Mouse (Mus musculus): ENCODE results near the gene Rcan2. TPM values are rescaled to one million over a fixed set of nuclear protein-coding genes. Genes with fewer than 3 reads are reported as not detected.
A peak's percentile ranks its signal among the peaks of the same experiment; 100 is the strongest.

Rcan2 gene
- polyA plus RNA-seq, 1 experiment from 2014 or later: 2.0 TPM

DNA sequence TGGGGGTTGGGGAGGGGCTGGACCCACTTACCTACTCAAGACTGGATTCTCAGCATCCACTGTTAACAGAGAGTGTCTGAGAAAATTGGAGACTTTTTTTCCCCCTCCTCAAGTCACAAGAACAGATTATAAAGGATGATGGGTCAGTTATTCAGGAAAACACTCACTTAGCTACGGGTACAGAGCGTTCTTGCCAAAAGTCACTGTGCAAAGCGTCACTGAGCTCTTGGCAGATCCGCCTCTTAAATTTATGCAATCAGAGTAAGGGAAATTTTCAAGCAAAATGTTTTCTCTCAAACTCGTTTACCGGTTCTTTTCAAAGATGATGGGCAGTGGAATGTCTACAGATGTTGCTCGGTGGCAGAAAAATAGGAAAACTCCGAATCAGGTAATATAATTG, 241.7 kb downstream of the Rcan2 start:
- no peak overlapping the region for H3K27ac ChIP-seq
- H3K36me3 ChIP-seq: no peaks in the 10 kb centered on the region
- no peak overlapping the region for H3K9ac ChIP-seq (replicated peaks)
- ATAC-seq (ENCODE audit: insufficient number of reproducible peaks, insufficient read depth, low FRiP score, low TSS enrichment, low read depth): no peak
- no peaks in the 10 kb centered on the region for H3K4me1 ChIP-seq (replicated peaks)
- peaks cover 1% of the 10 kb centered on the region; the same call in 1 of the 2 replicates for H3K9me3 ChIP-seq
- no peaks in the 10 kb centered on the region for H3K27me3 ChIP-seq
- WGBS: 90% methylated on average over 8 of the region's 8 CpGs
- no peak overlapping the region for H3K4me2 ChIP-seq
- H3K4me3 ChIP-seq (replicated peaks): no peak overlapping the region

GRCm38 (mm10) chr17:44053427-44053826, 252.3 kb downstream of the Rcan2 start:
- Histone ChIP-seq H3K9me3 (no peaks in the 10 kb centered on the region), H3K9ac (replicated peaks) (no peak overlapping the region), H3K27me3 (no peaks in the 10 kb centered on the region), H3K4me1 (replicated peaks) (no peaks in the 10 kb centered on the region), H3K4me2 (no peak overlapping the region), H3K36me3 (no peaks in the 10 kb centered on the region), H3K4me3 (replicated peaks) (no peak overlapping the region), H3K27ac (no peak overlapping the region)
- no peak for ATAC-seq (ENCODE audit: insufficient number of reproducible peaks, insufficient read depth, low FRiP score, low TSS enrichment, low read depth)
- WGBS: 75% methylated on average over 4 of the region's 4 CpGs

DNA sequence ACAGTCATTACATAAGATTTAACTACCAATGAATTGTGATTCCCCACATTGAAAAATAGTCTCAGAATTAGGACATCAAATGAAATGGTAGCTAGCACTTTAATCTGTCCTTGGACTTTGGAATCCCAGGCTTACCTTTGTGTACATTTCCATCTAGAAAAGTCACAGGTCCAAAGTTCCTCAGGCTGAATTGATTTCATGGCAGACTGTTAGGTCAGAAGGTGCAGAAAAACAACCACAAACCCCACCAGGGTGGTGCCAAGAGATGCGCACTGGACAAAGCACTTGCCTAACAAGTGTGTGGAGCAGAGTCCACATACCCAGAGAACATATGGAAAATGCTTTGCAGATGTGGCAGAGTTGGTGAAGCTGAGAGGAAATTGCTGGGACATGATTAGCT, 256.0 kb downstream of the Rcan2 start:
- H3K9ac ChIP-seq (replicated peaks): no peak overlapping the region
- no peaks in the 10 kb centered on the region for H3K9me3 ChIP-seq
- 84% methylated on average over 1 of the region's 1 CpGs for WGBS
- H3K4me1 ChIP-seq (replicated peaks): peaks cover 14% of the 10 kb centered on the region
- no peaks in the 10 kb centered on the region for H3K27me3 ChIP-seq
- no peak overlapping the region for H3K4me2 ChIP-seq
- H3K36me3 ChIP-seq: no peaks in the 10 kb centered on the region
- no peak overlapping the region for H3K4me3 ChIP-seq (replicated peaks)
- no peak for ATAC-seq (ENCODE audit: insufficient number of reproducible peaks, insufficient read depth, low FRiP score, low TSS enrichment, low read depth)
- H3K27ac ChIP-seq: no peak overlapping the region

DNA sequence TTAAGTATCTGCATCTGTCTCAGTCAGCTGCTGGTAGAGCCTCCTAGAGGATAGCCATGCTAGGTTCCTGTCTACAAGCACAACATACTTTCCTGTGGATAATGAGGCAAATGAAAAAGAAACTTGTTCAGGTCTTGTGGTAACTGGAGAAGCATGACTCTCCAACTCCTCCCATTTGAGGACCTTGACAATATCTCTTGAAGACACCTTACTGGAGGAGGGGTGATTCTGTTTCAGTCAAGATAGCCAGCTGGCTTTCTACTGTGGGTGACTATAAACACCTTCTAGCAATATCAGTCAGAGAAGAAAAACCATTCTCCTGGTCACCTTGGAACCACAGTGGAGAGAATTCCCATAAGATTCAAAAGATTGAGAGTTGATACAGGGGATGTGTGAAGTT, 257.0 kb downstream of the Rcan2 start:
- H3K27ac ChIP-seq: no peak overlapping the region
- no peaks in the 10 kb centered on the region for H3K9me3 ChIP-seq
- no peak overlapping the region for H3K4me2 ChIP-seq
- H3K4me3 ChIP-seq (replicated peaks): no peak overlapping the region
- H3K36me3 ChIP-seq: no peaks in the 10 kb centered on the region
- no peak overlapping the region for H3K9ac ChIP-seq (replicated peaks)
- no peaks in the 10 kb centered on the region for H3K27me3 ChIP-seq
- H3K4me1 ChIP-seq (replicated peaks): peaks cover 18% of the 10 kb centered on the region
- ATAC-seq (ENCODE audit: insufficient number of reproducible peaks, insufficient read depth, low FRiP score, low TSS enrichment, low read depth): no peak

DNA sequence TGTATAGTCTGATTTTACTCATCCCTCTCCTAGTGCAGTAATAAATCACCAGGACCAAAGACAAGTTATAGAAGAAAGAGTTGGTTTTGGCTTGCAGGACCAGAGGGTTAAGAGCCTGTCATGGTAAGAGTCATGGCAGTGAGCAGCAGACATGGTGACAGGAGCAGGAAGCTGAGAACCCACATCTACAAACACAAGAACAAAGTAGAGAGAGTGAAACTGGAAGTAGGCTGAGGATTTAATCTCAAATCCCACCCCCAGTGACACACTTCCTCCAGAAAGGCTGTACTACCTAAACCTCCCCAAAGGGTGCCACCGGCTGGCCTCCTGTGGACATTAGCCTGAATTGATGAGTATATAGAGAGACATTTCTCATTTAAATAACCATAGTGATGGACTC, 259.6 kb downstream of the Rcan2 start:
- no peaks in the 10 kb centered on the region for H3K36me3 ChIP-seq
- whole genome bisulfite sequencing: 86% methylated on average over 1 of the region's 1 CpGs
- H3K27me3 ChIP-seq: no peaks in the 10 kb centered on the region
- no peak for ATAC-seq (ENCODE audit: insufficient number of reproducible peaks, insufficient read depth, low FRiP score, low TSS enrichment, low read depth)
- no peak overlapping the region for H3K4me2 ChIP-seq
- H3K9ac ChIP-seq (replicated peaks): no peak overlapping the region
- H3K4me3 ChIP-seq (replicated peaks): no peak overlapping the region
- H3K4me1 ChIP-seq (replicated peaks): peaks cover 18% of the 10 kb centered on the region
- 0 out of 2 replicates have a peak overlapping the region, but pooled peaks have one; percentile 31 for H3K27ac ChIP-seq
- no peaks in the 10 kb centered on the region for H3K9me3 ChIP-seq

DNA sequence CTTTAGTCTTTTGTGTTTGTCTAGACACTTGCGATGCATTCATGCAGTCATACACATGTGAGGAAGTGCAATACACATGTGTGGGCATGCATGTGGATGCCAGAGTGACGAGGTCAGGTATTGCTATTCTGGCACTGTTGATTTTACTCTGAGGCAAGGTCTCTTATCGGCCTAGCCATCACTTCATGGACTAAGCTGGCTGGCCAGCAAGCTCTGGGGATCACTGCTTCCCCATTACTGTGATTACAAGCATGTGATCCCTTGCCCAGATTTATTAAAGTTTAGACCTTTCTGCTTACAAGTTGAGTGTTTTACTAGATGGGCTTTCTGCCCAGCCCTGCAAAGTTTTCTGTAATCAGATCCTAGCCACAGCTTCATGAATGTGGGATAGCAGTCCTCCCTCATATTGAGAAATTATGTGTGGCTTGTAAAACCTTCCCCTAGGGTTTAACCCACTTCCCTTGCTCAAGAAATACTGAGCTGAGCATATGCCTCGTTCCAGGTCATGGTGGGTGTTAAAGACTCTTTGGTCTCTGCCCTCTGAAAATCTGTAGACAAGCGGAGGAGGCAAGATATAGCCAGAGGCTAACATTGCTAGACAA, 260.2 kb downstream of the Rcan2 start:
- Histone ChIP-seq H3K4me1 (replicated peaks) (peaks cover 18% of the 10 kb centered on the region), H3K9me3 (no peaks in the 10 kb centered on the region; the same call in 1 of the 2 replicates), H3K9ac (replicated peaks) (no peak overlapping the region), H3K27ac (peak overlapping the region; percentile 41; the same call in 1 of the 2 replicates), H3K4me3 (replicated peaks) (no peak overlapping the region), H3K27me3 (no peaks in the 10 kb centered on the region), H3K36me3 (no peaks in the 10 kb centered on the region), H3K4me2 (no peak overlapping the region)
- peak; percentile 71 for ATAC-seq (ENCODE audit: insufficient number of reproducible peaks, insufficient read depth, low FRiP score, low TSS enrichment, low read depth)
- 49% methylated on average over 5 of the region's 5 CpGs for WGBS

- H3K27ac ChIP-seq: no peak overlapping the region
- no peak overlapping the region for H3K9ac ChIP-seq (replicated peaks)
- no peaks in the 10 kb centered on the region for H3K27me3 ChIP-seq
- no peaks in the 10 kb centered on the region for H3K4me1 ChIP-seq (replicated peaks)
- ATAC-seq (ENCODE audit: insufficient number of reproducible peaks, insufficient read depth, low FRiP score, low TSS enrichment, low read depth): no peak
- H3K36me3 ChIP-seq: no peaks in the 10 kb centered on the region
- 73% methylated on average over 6 of the region's 6 CpGs for WGBS
- H3K9me3 ChIP-seq: no peaks in the 10 kb centered on the region; the same call in 1 of the 2 replicates
- no peak overlapping the region for H3K4me3 ChIP-seq (replicated peaks)
- H3K4me2 ChIP-seq: no peak overlapping the region
Observed at GRCm38 (mm10) chr17:44068876-44069275, 267.7 kb downstream of the Rcan2 start.

GRCm38 (mm10) chr17:44071680-44072079, 270.5 kb downstream of the Rcan2 start:
- ATAC-seq (ENCODE audit: insufficient number of reproducible peaks, insufficient read depth, low FRiP score, low TSS enrichment, low read depth): no peak
- Histone ChIP-seq H3K4me1 (replicated peaks) (no peaks in the 10 kb centered on the region), H3K9me3 (no peaks in the 10 kb centered on the region), H3K27me3 (no peaks in the 10 kb centered on the region), H3K9ac (replicated peaks) (no peak overlapping the region), H3K4me2 (no peak overlapping the region), H3K4me3 (replicated peaks) (no peak overlapping the region), H3K27ac (no peak overlapping the region), H3K36me3 (no peaks in the 10 kb centered on the region)

GRCm38 (mm10) chr17:44075601-44076000, 274.4 kb downstream of the Rcan2 start:
- ATAC-seq (ENCODE audit: insufficient number of reproducible peaks, insufficient read depth, low FRiP score, low TSS enrichment, low read depth): no peak
- 84% methylated on average over 3 of the region's 3 CpGs for WGBS
- Histone ChIP-seq H3K27ac (no peak overlapping the region), H3K4me1 (replicated peaks) (no peaks in the 10 kb centered on the region), H3K4me3 (replicated peaks) (no peak overlapping the region), H3K27me3 (no peaks in the 10 kb centered on the region), H3K9ac (replicated peaks) (no peak overlapping the region), H3K4me2 (no peak overlapping the region), H3K36me3 (no peaks in the 10 kb centered on the region), H3K9me3 (no peaks in the 10 kb centered on the region)

- Histone ChIP-seq H3K36me3 (0 out of 2 replicates have a peak, but pooled peaks cover 3% of the 10 kb centered on the region), H3K4me3 (replicated peaks) (no peak overlapping the region), H3K4me1 (replicated peaks) (no peaks in the 10 kb centered on the region), H3K4me2 (no peak overlapping the region), H3K27me3 (no peaks in the 10 kb centered on the region), H3K9me3 (no peaks in the 10 kb centered on the region), H3K9ac (replicated peaks) (no peak overlapping the region), H3K27ac (no peak overlapping the region)
- WGBS: 52% methylated on average over 6 of the region's 6 CpGs
- no peak for ATAC-seq (ENCODE audit: insufficient number of reproducible peaks, insufficient read depth, low FRiP score, low TSS enrichment, low read depth)
Observed at GRCm38 (mm10) chr17:44076051-44076680, 275.0 kb downstream of the Rcan2 start.

DNA sequence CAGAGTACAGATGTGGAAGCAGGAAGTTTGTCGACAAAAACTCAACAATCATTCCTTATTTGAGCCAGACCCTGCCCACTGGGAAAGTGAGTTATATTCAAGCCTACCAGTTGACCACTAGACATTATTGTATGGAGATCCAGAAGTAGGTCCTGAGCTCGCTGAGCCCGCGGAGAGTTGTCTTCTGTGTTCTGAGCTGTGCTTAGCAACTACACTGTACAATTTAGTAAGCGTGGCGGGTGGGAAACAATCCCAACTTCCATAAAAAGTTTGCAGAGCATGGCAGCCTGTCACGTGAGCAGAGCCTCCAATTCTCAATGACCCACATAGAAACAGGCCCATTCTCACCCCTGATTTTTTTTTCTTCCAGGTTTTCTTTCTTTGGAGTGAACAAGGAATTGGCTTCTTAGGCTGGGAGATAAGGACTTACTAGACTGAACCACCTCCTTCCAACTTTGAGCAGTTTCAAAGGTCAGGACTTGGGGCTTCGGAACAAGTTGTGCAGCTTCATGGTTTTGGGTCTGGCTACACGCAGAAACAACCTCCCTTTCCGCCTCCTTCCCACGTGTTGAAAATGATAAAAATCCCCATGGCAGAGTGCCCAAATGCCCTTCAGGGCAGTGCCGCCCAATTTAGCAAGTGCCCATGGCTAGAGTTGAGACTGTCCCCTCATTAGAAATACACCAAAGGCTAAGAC, 276.1 kb downstream of the Rcan2 start:
- H3K27ac ChIP-seq: no peak overlapping the region
- no peak overlapping the region for H3K4me3 ChIP-seq (replicated peaks)
- no peak for ATAC-seq (ENCODE audit: insufficient number of reproducible peaks, insufficient read depth, low FRiP score, low TSS enrichment, low read depth)
- H3K9ac ChIP-seq (replicated peaks): no peak overlapping the region
- H3K9me3 ChIP-seq: no peaks in the 10 kb centered on the region
- H3K4me2 ChIP-seq: no peak overlapping the region
- H3K4me1 ChIP-seq (replicated peaks): no peaks in the 10 kb centered on the region
- WGBS: 86% methylated on average over 12 of the region's 12 CpGs
- H3K27me3 ChIP-seq: no peaks in the 10 kb centered on the region
- H3K36me3 ChIP-seq: 0 out of 2 replicates have a peak, but pooled peaks cover 5% of the 10 kb centered on the region

Data from limb, embryonic 12.5 days (tissue).